ENCODE assay signal across 9 mouse cellular contexts in the genomic region with DNA sequence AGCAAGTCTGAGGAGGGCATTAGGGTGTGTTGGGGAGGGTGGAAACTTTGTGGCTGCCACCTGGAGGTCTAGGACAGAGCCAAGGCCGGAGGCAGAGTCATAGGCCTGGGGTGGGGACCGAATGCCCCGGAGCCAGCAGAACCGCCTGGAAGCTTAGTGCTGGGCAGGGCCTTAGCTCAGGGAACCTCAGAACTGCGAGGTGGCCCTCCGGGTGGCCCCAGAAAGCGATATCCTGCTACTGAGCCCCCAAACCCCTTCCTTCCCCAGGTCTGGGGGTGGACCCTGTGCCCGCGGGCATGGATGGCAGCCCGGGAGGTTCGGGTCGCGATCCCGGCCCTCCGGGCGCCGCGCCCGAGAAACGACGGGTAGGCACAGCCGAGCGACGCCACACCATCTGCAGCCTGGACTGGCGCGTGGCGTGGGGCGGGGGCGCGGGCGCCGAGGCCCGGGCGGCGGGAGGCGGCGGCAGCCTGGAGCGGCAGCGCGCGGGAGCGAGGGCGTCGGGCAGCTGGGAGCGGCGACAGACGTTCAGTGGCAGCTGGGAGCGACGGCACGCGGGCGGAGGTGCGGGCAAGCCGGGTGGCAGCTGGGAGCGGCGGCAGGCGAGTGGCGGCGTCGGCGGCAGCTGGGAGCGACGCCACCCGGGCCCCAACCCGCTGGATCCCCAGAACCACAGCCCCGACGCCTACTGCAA. TPM values are rescaled to one million over a fixed set of nuclear protein-coding genes. Genes with fewer than 3 reads are reported as not detected.
A peak's percentile ranks its signal among the peaks of the same experiment; 100 is the strongest.
DNase-seq lines count a peak whose midpoint lies in the region; ATAC-seq and TF ChIP-seq lines count a peak whose summit lies in the region.
"Had no signal": no experiment of that assay in that cellular context is flagged by ENCODE, and none has a peak within 500 bp of the region (broad histone marks: within the 10 kb centered on the region; RNA-seq: fewer than 3 reads in every experiment).

No protein-coding gene starts in this region.

- peak; percentile 38 for DNase-seq in adrenal gland, postnatal 10 days
- no peak for DNase-seq in adrenal gland, postnatal 4 days (ENCODE audit: low spot score in 2 of 2)
- no peak for DNase-seq in lung, postnatal 4 days
- peak; percentile 17 to 66 for DNase-seq in layer of hippocampus, adult 2 months (ENCODE audit: low spot score in 2 of 2)
- DNase-seq in stomach, postnatal 0 days (ENCODE audit: low spot score) = peak; percentile 38
- no peak for DNase-seq in urinary bladder, postnatal 4 days (ENCODE audit: low spot score in 2 of 2)

- H3K9ac ChIP-seq in lung, embryonic 15.5 days = 0 out of 2 replicates have a peak overlapping the region, but pooled peaks have one; percentile 22
- H3K9ac ChIP-seq in midbrain, embryonic 13.5 days (replicated peaks) = peak overlapping the region; percentile 62
- 0 out of 2 replicates have a peak overlapping the region, but pooled peaks have one; percentile 3 for H3K9ac ChIP-seq in stomach, postnatal 0 days (ENCODE audit: low read length)

- no peak overlapping the region for H3K27ac ChIP-seq in lung, embryonic 15.5 days
- no peak overlapping the region for H3K27ac ChIP-seq in layer of hippocampus, adult 2 months
- no peak overlapping the region for H3K27ac ChIP-seq in midbrain, embryonic 13.5 days
- H3K27ac ChIP-seq in stomach, postnatal 0 days (replicated peaks) = no peak overlapping the region
- H3K27ac ChIP-seq: macrophage had no signal

- no peak for ATAC-seq in lung, embryonic 15.5 days (ENCODE audit: borderline replicate concordance, extremely low read depth, low FRiP score, low TSS enrichment)
- peak; percentile 71 for ATAC-seq in midbrain, embryonic 13.5 days
- no peak for ATAC-seq in stomach, postnatal 0 days (ENCODE audit: low FRiP score, low TSS enrichment)

- peak overlapping the region; percentile 29 for H3K4me3 ChIP-seq in lung, embryonic 15.5 days
- no peak overlapping the region for H3K4me3 ChIP-seq in layer of hippocampus, adult 2 months
- peak overlapping the region; percentile 38 for H3K4me3 ChIP-seq in midbrain, embryonic 13.5 days (replicated peaks)
- H3K4me3 ChIP-seq in stomach, postnatal 0 days (ENCODE audit: low read depth, low read length) = peak overlapping the region; percentile 21

- TF ChIP-seq EP300 in stomach, postnatal 0 days (optimal IDR thresholded peaks at IDR 0.05) = no peak

- H3K4me1 ChIP-seq in lung, embryonic 15.5 days = peaks cover 9% of the 10 kb centered on the region; the same call in 1 of the 2 replicates
- H3K4me1 ChIP-seq in midbrain, embryonic 13.5 days (replicated peaks) = peaks cover 10% of the 10 kb centered on the region
- no peaks in the 10 kb centered on the region for H3K4me1 ChIP-seq in stomach, postnatal 0 days (replicated peaks; ENCODE audit: control insufficient read depth, insufficient read depth)

- no peak for TF ChIP-seq CTCF in layer of hippocampus, adult 2 months (conservative IDR thresholded peaks at IDR 0.05)
- no peak for TF ChIP-seq CTCF in stomach, postnatal 0 days (IDR thresholded peaks at IDR 0.05; ENCODE audit: low read depth)

- no peaks in the 10 kb centered on the region for H3K36me3 ChIP-seq in lung, embryonic 15.5 days
- no peaks in the 10 kb centered on the region for H3K36me3 ChIP-seq in midbrain, embryonic 13.5 days
- H3K36me3 ChIP-seq in stomach, postnatal 0 days (ENCODE audit: control insufficient read depth, insufficient read depth, low read length) = no peaks in the 10 kb centered on the region

- WGBS in lung, embryonic 15.5 days = 13% methylated on average over 67 of the region's 67 CpGs
- 3% methylated on average over 67 of the region's 67 CpGs for WGBS in midbrain, embryonic 13.5 days
- 16% methylated on average over 61 of the region's 67 CpGs for WGBS in stomach, postnatal 0 days

- H3K4me2 ChIP-seq in lung, embryonic 15.5 days = peak overlapping the region; percentile 56
- H3K4me2 ChIP-seq in midbrain, embryonic 13.5 days (replicated peaks) = peak overlapping the region; percentile 61
- H3K4me2 ChIP-seq in stomach, postnatal 0 days (replicated peaks; ENCODE audit: low read depth) = peak overlapping the region; percentile 43

- peaks cover 61% of the 10 kb centered on the region for H3K27me3 ChIP-seq in lung, embryonic 15.5 days
- H3K27me3 ChIP-seq in midbrain, embryonic 13.5 days = peaks cover 67% of the 10 kb centered on the region
- H3K27me3 ChIP-seq in stomach, postnatal 0 days (ENCODE audit: control insufficient read depth, insufficient read depth, low read length) = peaks cover 20% of the 10 kb centered on the region

- no peaks in the 10 kb centered on the region for H3K9me3 ChIP-seq in lung, embryonic 15.5 days
- no peaks in the 10 kb centered on the region for H3K9me3 ChIP-seq in midbrain, embryonic 13.5 days
- H3K9me3 ChIP-seq in stomach, postnatal 0 days (ENCODE audit: control insufficient read depth, low read length) = no peaks in the 10 kb centered on the region

RNA-seq across cellular contexts. Expression of gene Ccm2l, which starts 5.9 kb away (rescaled TPM):
- total RNA-seq in adrenal gland, postnatal 10 days (2021) = 10 to 100 TPM; 15.8 to 23.7 TPM
- total RNA-seq in adrenal gland, postnatal 4 days (2021) = 10 to 100 TPM; 20.7 to 22.8 TPM
- polyA plus RNA-seq in lung, embryonic 15.5 days (2015; fragmentation: Nextera tagmentation; extraction: Ambion mirVana) = 5.3 TPM in 2 replicates
- total RNA-seq in layer of hippocampus, adult 2 months (2021) = 1 to 10 TPM; 4.9 to 6.6 TPM
- 0.79 and 1.6 TPM in 2 replicates for polyA plus RNA-seq in midbrain, embryonic 13.5 days (2015; fragmentation: Nextera tagmentation; extraction: Ambion mirVana)
- 1.1 and 1.2 TPM in 2 replicates for polyA plus RNA-seq in stomach, postnatal 0 days (2015; fragmentation: Nextera tagmentation; extraction: Ambion mirVana)
- polyA plus RNA-seq: macrophage had no signal

RNA-seq across cellular contexts. Expression of gene Hck, which starts 36.6 kb away (rescaled TPM):
- 1 to 10 TPM; 2.4 to 3.2 TPM for total RNA-seq in adrenal gland, postnatal 10 days (2021)
- 1 to 10 TPM; 3.9 to 4.3 TPM for total RNA-seq in adrenal gland, postnatal 4 days (2021)
- polyA plus RNA-seq in lung, embryonic 15.5 days (2015; fragmentation: Nextera tagmentation; extraction: Ambion mirVana) = 4.4 and 4.7 TPM in 2 replicates
- 1 to 10 TPM; 1.9 to 2.2 TPM for total RNA-seq in layer of hippocampus, adult 2 months (2021)
- polyA plus RNA-seq in midbrain, embryonic 13.5 days (2015; fragmentation: Nextera tagmentation; extraction: Ambion mirVana) = 1.3 TPM in 2 replicates
- polyA plus RNA-seq in stomach, postnatal 0 days (2015; fragmentation: Nextera tagmentation; extraction: Ambion mirVana) = 3.2 and 3.6 TPM in 2 replicates

RNA-seq across cellular contexts. Expression of gene Xkr7, which starts 40.0 kb away (rescaled TPM):
- 1 to 10 TPM; 1.3 to 1.5 TPM for total RNA-seq in adrenal gland, postnatal 10 days (2021)
- total RNA-seq in adrenal gland, postnatal 4 days (2021) = 1 to 10 TPM; 3.0 to 3.2 TPM
- polyA plus RNA-seq in lung, embryonic 15.5 days (2015; fragmentation: Nextera tagmentation; extraction: Ambion mirVana) = not detected in 2 replicates
- total RNA-seq in layer of hippocampus, adult 2 months (2021) = 1 to 10 TPM; 2.0 TPM
- 1.7 and 2.0 TPM in 2 replicates for polyA plus RNA-seq in midbrain, embryonic 13.5 days (2015; fragmentation: Nextera tagmentation; extraction: Ambion mirVana)
- 0.04 TPM in 1 of 2 replicates, not detected in the other for polyA plus RNA-seq in stomach, postnatal 0 days (2015; fragmentation: Nextera tagmentation; extraction: Ambion mirVana)
- polyA plus RNA-seq: macrophage had no signal

RNA-seq across cellular contexts. Expression of gene Pdrg1, which starts 56.4 kb away (rescaled TPM):
- 10 to 100 TPM; 88.4 to 94.3 TPM for total RNA-seq in adrenal gland, postnatal 10 days (2021)
- 100 to 1,000 TPM in 1 of 2 experiments, 10 to 100 TPM in 1; 93.8 to 103 TPM for total RNA-seq in adrenal gland, postnatal 4 days (2021)
- polyA plus RNA-seq in lung, embryonic 15.5 days (2015; fragmentation: Nextera tagmentation; extraction: Ambion mirVana) = 106 and 117 TPM in 2 replicates
- 10 to 100 TPM; 37.0 to 41.7 TPM for total RNA-seq in layer of hippocampus, adult 2 months (2021)
- polyA plus RNA-seq in midbrain, embryonic 13.5 days (2015; fragmentation: Nextera tagmentation; extraction: Ambion mirVana) = 175 and 193 TPM in 2 replicates
- 66.0 and 66.8 TPM in 2 replicates for polyA plus RNA-seq in stomach, postnatal 0 days (2015; fragmentation: Nextera tagmentation; extraction: Ambion mirVana)

Comparison
In these comparisons a context has a peak if more than half of its experiments do, and no peak if none do; other contexts are left out.
1. DNase-seq: peak in adrenal gland, postnatal 10 days (single experiment), layer of hippocampus, adult 2 months (2 of 2) and stomach, postnatal 0 days (single experiment); none in adrenal gland, postnatal 4 days (0 of 2), lung, postnatal 4 days (0 of 2) and urinary bladder, postnatal 4 days (0 of 2).
2. H3K9ac ChIP-seq: peak in every context shown above with its lines; median percentile 62 in midbrain, embryonic 13.5 days; 22 in lung, embryonic 15.5 days; 3 in stomach, postnatal 0 days.
3. Peak in every context shown above with its lines, with median percentiles within 50 percentile points of each other: H3K4me2 ChIP-seq.